Mouse (Mus musculus) embryonic fibroblast, embryonic 13.5 days (primary cell): ENCODE results near the gene Med11.

Experiments
- CTCF ChIP-seq: IDR thresholded peaks from 2 replicates; pipeline ENCODE4 v1.5.1; 2011; ENCODE audit warnings: mild to moderate bottlenecking, control low read depth, low read length, moderate library complexity, borderline replicate concordance; ENCODE audit not compliant: insufficient read depth
- POLR2A ChIP-seq: IDR thresholded peaks from 2 replicates; pipeline ENCODE4 v1.6.1; 2011; ENCODE audit warnings: low read depth, mild to moderate bottlenecking, control low read depth, low read length, moderate library complexity

DNA sequence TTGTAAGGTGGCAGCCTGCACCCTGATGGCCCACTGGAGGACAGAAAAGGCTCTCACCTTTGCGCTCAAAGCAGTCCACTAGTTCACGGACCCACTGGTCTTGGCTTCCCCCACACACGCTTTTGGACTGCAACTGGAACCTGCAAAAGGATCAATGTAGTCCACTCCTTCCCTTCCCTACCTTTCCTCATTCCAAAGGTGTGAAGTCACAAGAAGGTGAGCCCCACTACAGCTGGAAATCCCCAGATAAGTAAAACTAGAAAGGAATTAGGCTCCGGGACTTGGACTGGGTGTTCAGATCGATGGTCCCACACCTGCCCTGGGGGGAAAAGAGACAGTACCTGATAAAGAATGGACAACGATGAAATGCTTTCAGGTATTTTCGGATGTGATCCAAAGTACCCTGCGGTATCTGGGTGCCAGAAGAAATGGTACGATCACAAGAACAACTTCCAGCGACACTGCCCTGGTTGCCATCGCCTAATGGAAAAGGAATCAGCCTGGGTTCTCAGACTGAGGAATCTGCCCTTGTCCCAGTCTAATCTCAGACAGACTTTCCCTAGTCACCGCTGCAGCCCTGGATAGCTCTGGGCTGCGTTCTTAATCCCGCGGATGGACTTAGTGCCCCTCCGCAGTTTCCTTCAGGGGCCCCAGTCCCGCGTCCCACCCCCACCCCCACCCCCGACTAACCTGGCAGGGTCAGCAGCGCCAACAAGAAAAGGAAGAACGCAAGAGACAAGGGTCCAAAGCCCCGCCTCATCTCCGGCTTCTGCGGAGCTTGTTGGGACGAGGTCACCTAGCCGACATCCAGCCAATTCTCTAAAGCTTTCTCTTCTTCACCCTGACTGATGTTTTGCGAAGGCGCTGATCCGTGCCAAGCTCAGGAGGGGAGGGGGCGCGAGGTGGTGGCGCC lies 7.2 kb downstream of the Med11 start, which contains the start of gene Zmynd15:
- TF ChIP-seq CTCF: no peak
- TF ChIP-seq POLR2A: no peak
